Mouse (Mus musculus) megakaryocyte, embryonic 14.5 days (primary cell): ENCODE data around the gene Ubr4. TPM values are rescaled to one million over a fixed set of nuclear protein-coding genes. Genes with fewer than 3 reads are reported as not detected.

ENCODE experiments used
- H3K27me3 ChIP-seq: replicated peaks from 2 replicates; pipeline ENCODE3; 2012; ENCODE audit warnings: inconsistent platforms
- H3K36me3 ChIP-seq: replicated peaks from 2 replicates; pipeline ENCODE3; 2012; ENCODE audit warnings: low read length, inconsistent platforms, mixed read lengths
- H3K4me1 ChIP-seq: 2 replicates; pipeline ENCODE4 v1.6.1; 2012; ENCODE audit warnings: inconsistent platforms
- H3K4me3 ChIP-seq: replicated peaks from 2 replicates; pipeline ENCODE3; 2012; ENCODE audit warnings: moderate library complexity, mild to moderate bottlenecking, inconsistent platforms
- H3K9me3 ChIP-seq: 2 replicates; pipeline ENCODE4 v1.6.1; 2012; ENCODE audit warnings: inconsistent platforms
- FLI1 ChIP-seq: IDR thresholded peaks from 2 replicates; pipeline ENCODE4 v1.6.1; 2012; ENCODE audit warnings: low read length, inconsistent platforms, mixed read lengths
- GATA1 ChIP-seq: IDR thresholded peaks from 3 replicates; pipeline ENCODE4 v1.6.1; 2012; ENCODE audit warnings: mixed read lengths, low read length, inconsistent platforms, borderline replicate concordance
- polyA plus RNA-seq: library from polyadenylated mRNA; stranded (reverse); fragments of >175 nt; gene quantifications from 2 replicates; pipeline ENCODE4 v1.2.3, GENCODE M21; 2012; ENCODE audit warnings: low replicate concordance; ENCODE audit not compliant: insufficient read depth

Gene Ubr4
- polyA plus RNA-seq, 1 experiment = 69.3 TPM

GRCm38 (mm10) chr4:139476663-139477625, 124.5 kb downstream of the Ubr4 start:
- TF ChIP-seq FLI1 = no peak
- TF ChIP-seq GATA1 = no peak
- Histone ChIP-seq H3K36me3 (peaks cover 100% of the 10 kb centered on the region), H3K27me3 (no peaks in the 10 kb centered on the region)

DNA sequence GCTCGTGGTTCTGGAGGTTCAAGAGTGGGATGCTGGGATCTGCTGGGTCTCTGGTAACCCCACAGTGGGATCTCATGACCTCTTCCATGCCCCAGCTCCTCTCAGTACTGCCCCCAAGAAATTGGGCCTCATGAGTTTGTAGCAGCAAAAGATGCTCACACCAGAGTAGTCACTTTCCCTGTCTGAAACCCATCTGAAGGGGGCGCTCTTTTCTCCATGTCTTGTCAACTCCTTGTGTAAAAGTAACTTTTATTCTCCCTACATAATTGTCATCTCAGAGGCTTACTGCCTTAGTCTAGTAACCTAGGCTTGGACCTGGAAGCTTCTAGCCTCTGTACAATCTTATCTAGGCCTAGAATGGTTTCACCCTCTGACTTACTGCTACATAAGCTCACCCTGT, 125.6 kb downstream of the Ubr4 start:
- H3K36me3 ChIP-seq = peaks cover 100% of the 10 kb centered on the region
- peaks cover 16% of the 10 kb centered on the region for H3K4me1 ChIP-seq
- no peak overlapping the region for H3K4me3 ChIP-seq
- TF ChIP-seq FLI1 = no peak
- no peak for TF ChIP-seq GATA1
- H3K9me3 ChIP-seq = no peaks in the 10 kb centered on the region
- no peaks in the 10 kb centered on the region for H3K27me3 ChIP-seq

More at GRCm38 (mm10) chr4:139476663-139477625, 124.5 kb downstream of the Ubr4 start:
- no peak overlapping the region for H3K4me3 ChIP-seq
- H3K4me1 ChIP-seq = peaks cover 16% of the 10 kb centered on the region
- no peaks in the 10 kb centered on the region for H3K9me3 ChIP-seq

DNA sequence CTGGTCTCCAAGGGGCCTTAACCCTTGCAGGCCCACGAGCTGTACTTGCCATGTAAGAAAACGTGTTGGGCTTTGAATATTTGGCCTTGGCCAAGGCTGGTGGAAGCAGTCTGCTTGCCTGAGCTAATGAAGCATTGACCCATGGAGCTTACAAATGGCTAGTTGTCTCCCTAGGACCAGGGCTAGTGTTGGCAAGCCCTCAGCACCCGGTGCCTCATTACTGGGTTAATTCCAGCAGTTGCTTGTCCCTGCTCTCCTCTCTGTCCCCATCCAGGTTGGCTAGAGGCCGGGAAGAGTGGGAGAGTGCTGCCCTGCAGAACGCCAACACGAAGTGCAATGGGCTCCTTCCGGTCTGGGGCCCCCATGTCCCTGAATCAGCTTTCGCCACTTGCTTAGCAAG, 126.8 kb downstream of the Ubr4 start:
- H3K4me1 ChIP-seq = peaks cover 16% of the 10 kb centered on the region
- no peak overlapping the region for H3K4me3 ChIP-seq
- no peaks in the 10 kb centered on the region for H3K27me3 ChIP-seq
- TF ChIP-seq FLI1 = no peak
- TF ChIP-seq GATA1 = no peak
- peaks cover 100% of the 10 kb centered on the region for H3K36me3 ChIP-seq
- H3K9me3 ChIP-seq = no peaks in the 10 kb centered on the region

- H3K36me3 ChIP-seq = peaks cover 99% of the 10 kb centered on the region
- no peak overlapping the region for H3K4me3 ChIP-seq
- TF ChIP-seq FLI1 (no peak), GATA1 (no peak)
- H3K27me3 ChIP-seq = no peaks in the 10 kb centered on the region
- H3K9me3 ChIP-seq = no peaks in the 10 kb centered on the region
- H3K4me1 ChIP-seq = peaks cover 16% of the 10 kb centered on the region
Observed at GRCm38 (mm10) chr4:139481400-139481799, 129.0 kb downstream of the Ubr4 start.

GRCm38 (mm10) chr4:139483461-139484105, 131.2 kb downstream of the Ubr4 start:
- no peak for TF ChIP-seq FLI1
- TF ChIP-seq GATA1 = no peak

DNA sequence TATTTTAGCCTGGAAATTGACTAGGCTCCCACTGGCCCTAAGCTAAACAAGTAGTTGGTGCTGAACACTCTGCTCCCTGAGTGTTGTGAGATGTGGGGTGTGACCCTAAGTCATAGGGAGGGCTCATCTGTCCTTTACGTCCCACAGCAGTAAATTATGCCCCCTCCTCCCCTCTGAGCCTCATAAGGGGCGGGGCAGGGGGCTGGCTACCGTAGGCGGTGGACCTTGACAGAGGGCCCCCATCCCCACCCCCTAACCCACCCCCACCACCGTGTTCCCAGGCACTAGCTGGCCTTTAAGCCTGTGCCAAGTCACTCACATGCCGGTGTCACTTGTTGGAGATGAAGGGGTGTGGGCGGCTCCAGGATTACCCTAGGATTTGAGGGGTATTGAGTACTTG, 132.1 kb downstream of the Ubr4 start:
- TF ChIP-seq FLI1 (no peak), GATA1 (no peak)
- H3K27me3 ChIP-seq = no peaks in the 10 kb centered on the region
- no peaks in the 10 kb centered on the region for H3K9me3 ChIP-seq
- H3K4me3 ChIP-seq = no peak overlapping the region
- H3K36me3 ChIP-seq = peaks cover 99% of the 10 kb centered on the region
- peaks cover 16% of the 10 kb centered on the region for H3K4me1 ChIP-seq

More at GRCm38 (mm10) chr4:139483461-139484105, 131.2 kb downstream of the Ubr4 start:
- Histone ChIP-seq H3K4me1 (peaks cover 16% of the 10 kb centered on the region), H3K4me3 (no peak overlapping the region), H3K9me3 (no peaks in the 10 kb centered on the region), H3K27me3 (no peaks in the 10 kb centered on the region), H3K36me3 (peaks cover 99% of the 10 kb centered on the region)

DNA sequence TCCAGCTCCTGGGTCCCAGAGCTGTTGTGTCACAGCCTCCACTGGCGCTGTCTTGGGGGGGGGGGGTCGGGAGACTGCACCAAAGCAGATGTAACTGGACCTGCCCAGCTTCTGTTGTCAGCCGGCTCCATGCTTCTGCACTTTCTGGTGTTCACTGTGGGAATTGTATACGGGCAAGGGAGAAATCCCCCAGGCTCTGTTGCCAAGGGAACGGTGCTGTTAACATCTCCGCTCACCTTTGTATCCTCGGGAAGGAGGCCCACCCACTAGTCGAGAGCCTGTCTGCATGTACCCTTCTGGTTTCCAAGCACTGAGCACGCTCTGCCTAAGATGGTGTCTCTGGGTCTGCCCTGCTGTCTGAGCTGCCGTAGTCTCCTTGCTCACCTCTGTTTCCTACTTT, 134.7 kb downstream of the Ubr4 start:
- H3K27me3 ChIP-seq = no peaks in the 10 kb centered on the region
- H3K36me3 ChIP-seq = peaks cover 99% of the 10 kb centered on the region
- no peaks in the 10 kb centered on the region for H3K9me3 ChIP-seq
- H3K4me3 ChIP-seq = no peak overlapping the region
- TF ChIP-seq GATA1 (no peak), FLI1 (no peak)
- peaks cover 8% of the 10 kb centered on the region; the same call in 1 of the 2 replicates for H3K4me1 ChIP-seq

- Histone ChIP-seq H3K4me1 (peaks cover 15% of the 10 kb centered on the region; the same call in 1 of the 2 replicates), H3K36me3 (peaks cover 98% of the 10 kb centered on the region), H3K4me3 (no peak overlapping the region), H3K9me3 (no peaks in the 10 kb centered on the region), H3K27me3 (no peaks in the 10 kb centered on the region)
- no peak for TF ChIP-seq FLI1
- TF ChIP-seq GATA1 = no peak
Observed at GRCm38 (mm10) chr4:139488325-139488724, 135.9 kb downstream of the Ubr4 start.

GRCm38 (mm10) chr4:139489946-139490345, 137.5 kb downstream of the Ubr4 start:
- Histone ChIP-seq H3K4me3 (no peak overlapping the region), H3K4me1 (peaks cover 15% of the 10 kb centered on the region; the same call in 1 of the 2 replicates), H3K27me3 (peaks cover 2% of the 10 kb centered on the region), H3K9me3 (no peaks in the 10 kb centered on the region), H3K36me3 (peaks cover 82% of the 10 kb centered on the region)
- TF ChIP-seq GATA1 (no peak), FLI1 (no peak)

- Histone ChIP-seq H3K4me1 (peaks cover 15% of the 10 kb centered on the region; the same call in 1 of the 2 replicates), H3K4me3 (no peak overlapping the region), H3K27me3 (peaks cover 4% of the 10 kb centered on the region), H3K9me3 (no peaks in the 10 kb centered on the region), H3K36me3 (peaks cover 76% of the 10 kb centered on the region)
- no peak for TF ChIP-seq GATA1
- TF ChIP-seq FLI1 = no peak
Observed at GRCm38 (mm10) chr4:139490413-139491055, 138.1 kb downstream of the Ubr4 start.
